Mouse (Mus musculus) bone marrow, adult 2 months (tissue): ENCODE measurements around the gene Ppp2r1b.

Experiments used
- CTCF ChIP-seq: fragments of 200-500 bp; IDR thresholded peaks from 2 replicates; pipeline ENCODE4 v1.5.1; 2011; ENCODE audit warnings: low read length, control low read depth; ENCODE audit not compliant: control insufficient read depth, insufficient read depth
- POLR2A ChIP-seq: fragments of 200-500 bp; IDR thresholded peaks from 2 replicates; pipeline ENCODE4 v1.6.1; 2011; ENCODE audit warnings: low read depth, mild to moderate bottlenecking, control low read depth, low read length, borderline replicate concordance; ENCODE audit not compliant: control insufficient read depth

GRCm38 (mm10) chr9:50925801-50926200, 80.7 kb downstream of the Ppp2r1b start:
- TF ChIP-seq POLR2A, result no peak
- no peak for TF ChIP-seq CTCF
